7 mouse cellular contexts compared by ENCODE assay signal in genomic region chr3:95229781-95230494, GRCm38 (mm10). TPM values are rescaled to one million over a fixed set of nuclear protein-coding genes. Genes with fewer than 3 reads are reported as not detected.
DNase-seq lines count a peak whose midpoint lies in the region; ATAC-seq and TF ChIP-seq lines count a peak whose summit lies in the region.

No protein-coding gene starts in this region.

- H3K9ac ChIP-seq in intestine, embryonic 14.5 days (ENCODE audit: low read length), result peak overlapping the region; percentile 77

- peak overlapping the region; percentile 52 for H3K27ac ChIP-seq in cerebellum, adult 2 months (ENCODE audit: insufficient read depth, low read length)
- peak overlapping the region; percentile 96 for H3K27ac ChIP-seq in intestine, embryonic 14.5 days (ENCODE audit: low read depth)

- DNase-seq in Muller cell, postnatal 12 days (ENCODE audit: inconsistent ontology term), result peak; percentile 87
- DNase-seq in cerebellum, adult 2 months, result peak; percentile 51 to 55
- DNase-seq in gastrocnemius, postnatal 14 days, result peak; percentile 54
- DNase-seq in intestine, embryonic 14.5 days (ENCODE audit: low spot score), result peak; percentile 70
- peak; percentile 42 to 61 for DNase-seq in left cerebral cortex, postnatal 14 days (ENCODE audit: low spot score in 2 of 2)
- DNase-seq in spleen, adult 12 weeks (ENCODE audit: low spot score), result peak; percentile 19

- no peaks in the 10 kb centered on the region for H3K27me3 ChIP-seq in cerebellum, adult 2 months (ENCODE audit: control insufficient read depth, insufficient read depth, low read length)
- H3K27me3 ChIP-seq in intestine, embryonic 14.5 days (replicated peaks; ENCODE audit: control insufficient read depth, insufficient read depth, low read length), result no peaks in the 10 kb centered on the region

- H3K36me3 ChIP-seq in intestine, embryonic 14.5 days (ENCODE audit: control insufficient read depth, insufficient read depth, low read length), result peaks cover 44% of the 10 kb centered on the region

- intact Hi-C loops in gastrocnemius, postnatal 14 days (cut with DNase I; ENCODE audit: low total_unique reads), result no loop called here
- intact Hi-C loops in left cerebral cortex, postnatal 14 days (cut with DNase I), result loop anchor here (5.0 kb wide), 2 partner anchors 37 to 52 kb away; partner anchors contain the start of genes Mindy1 and Prune1

- H3K4me3 ChIP-seq in cerebellum, adult 2 months (replicated peaks; ENCODE audit: insufficient read depth, low read depth, low read length), result peak overlapping the region; percentile 72
- H3K4me3 ChIP-seq in intestine, embryonic 14.5 days (ENCODE audit: low read depth, low read length), result peak overlapping the region; percentile 85

- peak overlapping the region; percentile 90 for H3K4me2 ChIP-seq in intestine, embryonic 14.5 days (ENCODE audit: low read length)

- ATAC-seq in intestine, embryonic 14.5 days (replicated peaks; ENCODE audit: low FRiP score, low TSS enrichment, low read depth), result peak; percentile 41; the same call in 1 of the 2 replicates
- peak; percentile 45 for ATAC-seq in megakaryocyte, adult 5-6 weeks (ENCODE audit: poor library complexity, severe bottlenecking)

- no peak for TF ChIP-seq POLR2A in cerebellum, adult 2 months (IDR thresholded peaks at IDR 0.05; ENCODE audit: borderline replicate concordance, insufficient read depth, low read length)

- WGBS in cerebellum, adult 2 months, result 1% methylated on average over 13 of the region's 13 CpGs
- 5% methylated on average over 13 of the region's 13 CpGs for WGBS in intestine, embryonic 14.5 days

- no peak for TF ChIP-seq CTCF in cerebellum, adult 2 months (IDR thresholded peaks at IDR 0.05; ENCODE audit: borderline replicate concordance, insufficient read depth, low read depth, low read length)

- H3K4me1 ChIP-seq in cerebellum, adult 2 months (ENCODE audit: control insufficient read depth, insufficient read depth, low read length), result peaks cover 19% of the 10 kb centered on the region
- H3K4me1 ChIP-seq in intestine, embryonic 14.5 days (replicated peaks; ENCODE audit: control insufficient read depth, insufficient read depth, low read length), result peaks cover 24% of the 10 kb centered on the region

- H3K9me3 ChIP-seq in intestine, embryonic 14.5 days (ENCODE audit: control insufficient read depth, low read length), result no peaks in the 10 kb centered on the region

RNA-seq across cellular contexts. Expression of gene Cdc42se1, which starts 1.4 kb away (rescaled TPM):
- 74.0 and 75.0 TPM in 2 replicates for polyA plus RNA-seq in cerebellum, adult 2 months (2012; rRNA removed)
- total RNA-seq in gastrocnemius, postnatal 14 days (2021), result 10 to 100 TPM; 18.8 to 24.5 TPM
- 92.6 and 98.7 TPM in 2 replicates for polyA plus RNA-seq in intestine, embryonic 14.5 days (2014; fragmentation: Nextera tagmentation; extraction: Ambion mirVana)
- total RNA-seq in left cerebral cortex, postnatal 14 days (2021), result 10 to 100 TPM; 67.3 to 71.2 TPM
- total RNA-seq in megakaryocyte, adult 5-6 weeks (2015), result 131 and 142 TPM in 2 replicates
- total RNA-seq in megakaryocyte, adult 5-6 weeks (2017), result 151 TPM in 2 replicates

RNA-seq across cellular contexts. Expression of gene Mllt11, which starts 2.0 kb away (rescaled TPM):
- 339 and 352 TPM in 2 replicates for polyA plus RNA-seq in cerebellum, adult 2 months (2012; rRNA removed)
- total RNA-seq in gastrocnemius, postnatal 14 days (2021), result 10 to 100 TPM; 41.2 to 43.5 TPM
- 38.5 and 38.9 TPM in 2 replicates for polyA plus RNA-seq in intestine, embryonic 14.5 days (2014; fragmentation: Nextera tagmentation; extraction: Ambion mirVana)
- total RNA-seq in left cerebral cortex, postnatal 14 days (2021), result 100 to 1,000 TPM; 468 to 474 TPM
- 3.3 and 6.1 TPM in 2 replicates for total RNA-seq in megakaryocyte, adult 5-6 weeks (2015)
- 2.8 and 7.3 TPM in 2 replicates for total RNA-seq in megakaryocyte, adult 5-6 weeks (2017)

RNA-seq across cellular contexts. Expression of gene Gm128, which starts 11.5 kb away (rescaled TPM):
- polyA plus RNA-seq in cerebellum, adult 2 months (2012; rRNA removed), result 0.75 and 0.90 TPM in 2 replicates
- under 1 TPM in 1 of 2 experiments, not detected in 1; 0.16 TPM for total RNA-seq in gastrocnemius, postnatal 14 days (2021)
- 0.26 and 0.40 TPM in 2 replicates for polyA plus RNA-seq in intestine, embryonic 14.5 days (2014; fragmentation: Nextera tagmentation; extraction: Ambion mirVana)
- total RNA-seq in left cerebral cortex, postnatal 14 days (2021), result not detected
- total RNA-seq in megakaryocyte, adult 5-6 weeks (2015), result 0.16 and 0.21 TPM in 2 replicates
- not detected in 2 replicates for total RNA-seq in megakaryocyte, adult 5-6 weeks (2017)

RNA-seq across cellular contexts. Expression of gene Gabpb2, which starts 12.2 kb away (rescaled TPM):
- polyA plus RNA-seq in cerebellum, adult 2 months (2012; rRNA removed), result 30.6 and 34.0 TPM in 2 replicates
- total RNA-seq in gastrocnemius, postnatal 14 days (2021), result 1 to 10 TPM; 7.3 to 8.1 TPM
- polyA plus RNA-seq in intestine, embryonic 14.5 days (2014; fragmentation: Nextera tagmentation; extraction: Ambion mirVana), result 10.8 and 10.9 TPM in 2 replicates
- 1 to 10 TPM; 7.5 to 7.8 TPM for total RNA-seq in left cerebral cortex, postnatal 14 days (2021)
- 37.6 and 39.3 TPM in 2 replicates for total RNA-seq in megakaryocyte, adult 5-6 weeks (2015)
- 64.2 and 73.3 TPM in 2 replicates for total RNA-seq in megakaryocyte, adult 5-6 weeks (2017)

RNA-seq across cellular contexts. Expression of gene Bnipl, which starts 21.1 kb away (rescaled TPM):
- polyA plus RNA-seq in cerebellum, adult 2 months (2012; rRNA removed), result 1.8 and 1.9 TPM in 2 replicates
- total RNA-seq in gastrocnemius, postnatal 14 days (2021), result not detected
- 1.0 and 1.7 TPM in 2 replicates for polyA plus RNA-seq in intestine, embryonic 14.5 days (2014; fragmentation: Nextera tagmentation; extraction: Ambion mirVana)
- under 1 TPM in 1 of 2 experiments, not detected in 1; 0.33 TPM for total RNA-seq in left cerebral cortex, postnatal 14 days (2021)
- not detected in 2 replicates for total RNA-seq in megakaryocyte, adult 5-6 weeks (2015)
- total RNA-seq in megakaryocyte, adult 5-6 weeks (2017), result not detected in 2 replicates

Comparison
In these comparisons a context has a peak if more than half of its experiments do, and no peak if none do; other contexts are left out.
1. Peak in every context shown above with its lines: DNase-seq, ATAC-seq, H3K4me3 ChIP-seq and H3K27ac ChIP-seq.
2. DNase-seq: peak in every context shown above with its lines; median percentile 87 in Muller cell, postnatal 12 days; 70 in intestine, embryonic 14.5 days; 54 in gastrocnemius, postnatal 14 days; 53 in cerebellum, adult 2 months; 52 in left cerebral cortex, postnatal 14 days; 19 in spleen, adult 12 weeks.
3. RNA of gene Mllt11, which starts 2.0 kb away (total RNA-seq): 468 to 474 TPM in left cerebral cortex, postnatal 14 days; 41.2 to 43.5 TPM in gastrocnemius, postnatal 14 days and 2.8 to 7.3 TPM in megakaryocyte, adult 5-6 weeks; every median in the first group is over 10 times any median in the second.